Mouse (Mus musculus) right cerebral cortex, postnatal 36 days (tissue): ENCODE data around the gene Acta2.
"Not testable (repeated sequence)": the region's sequence is repeated elsewhere in the genome, so short reads cannot be mapped to it uniquely, and the experiment has no call there.

ENCODE experiments used
- DNase-seq, 2 experiments: peaks; one replicate each; pipeline ENCODE4 v3.0.0; 2022; ENCODE audit warnings: low spot score in 2 of 2, mixed read lengths in 1 of 2

The Acta2 gene

GRCm38 (mm10) chr19:34220732-34221380, 34.5 kb downstream of the Acta2 start:
- no peak for DNase-seq

- DNase-seq, result no peak
Measured at GRCm38 (mm10) chr19:34219260-34219968, 36.0 kb downstream of the Acta2 start.

GRCm38 (mm10) chr19:34217761-34218160, 37.6 kb downstream of the Acta2 start:
- DNase-seq, result no peak

DNA sequence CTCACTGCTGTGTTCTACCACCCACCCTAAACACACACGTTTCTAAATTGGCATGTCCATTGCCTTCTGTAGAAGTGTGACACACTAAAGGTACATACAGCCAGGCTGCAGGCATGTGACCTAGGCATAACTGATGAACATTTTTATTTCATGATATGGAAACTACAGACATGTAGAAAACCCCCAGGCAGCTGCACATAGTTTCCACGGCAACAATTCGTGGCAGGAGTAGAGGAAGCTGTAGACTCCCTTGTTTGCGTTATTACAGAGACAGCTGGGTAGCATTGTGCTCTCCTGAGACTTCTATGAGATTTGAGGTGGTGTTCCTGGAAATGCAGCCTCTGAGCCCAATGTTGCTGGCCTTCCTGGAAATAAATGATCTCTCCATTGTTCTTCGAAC, 38.4 kb downstream of the Acta2 start:
- DNase-seq, result no peak

- DNase-seq, result no peak
Measured at GRCm38 (mm10) chr19:34214136-34214535, 41.3 kb downstream of the Acta2 start.

DNA sequence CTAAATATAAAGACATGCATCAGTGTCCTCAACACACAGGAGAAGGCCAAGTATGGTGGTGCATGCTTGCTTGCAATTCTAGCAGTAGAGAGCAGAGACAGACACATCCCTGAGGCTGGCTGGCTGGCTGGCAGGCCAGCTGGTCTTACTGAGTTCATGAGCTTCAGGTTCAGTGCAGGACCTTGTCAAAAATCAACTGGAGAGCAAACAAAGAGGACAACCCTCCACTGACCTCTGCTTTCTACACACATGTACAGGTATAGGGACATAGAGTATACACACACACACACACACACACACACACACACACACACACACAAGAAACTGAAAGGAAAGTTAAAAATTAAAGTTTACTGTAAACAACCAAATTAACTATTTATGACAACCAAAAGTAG, 42.1 kb downstream of the Acta2 start:
- DNase-seq, result no peak

- DNase-seq, result no peak
Measured at GRCm38 (mm10) chr19:34212489-34213250, 42.7 kb downstream of the Acta2 start.

- DNase-seq, result no peak
Measured at GRCm38 (mm10) chr19:34210841-34211240, 44.5 kb downstream of the Acta2 start.

- DNase-seq, result no peak
Measured at GRCm38 (mm10) chr19:34209930-34210581, 45.3 kb downstream of the Acta2 start.

DNA sequence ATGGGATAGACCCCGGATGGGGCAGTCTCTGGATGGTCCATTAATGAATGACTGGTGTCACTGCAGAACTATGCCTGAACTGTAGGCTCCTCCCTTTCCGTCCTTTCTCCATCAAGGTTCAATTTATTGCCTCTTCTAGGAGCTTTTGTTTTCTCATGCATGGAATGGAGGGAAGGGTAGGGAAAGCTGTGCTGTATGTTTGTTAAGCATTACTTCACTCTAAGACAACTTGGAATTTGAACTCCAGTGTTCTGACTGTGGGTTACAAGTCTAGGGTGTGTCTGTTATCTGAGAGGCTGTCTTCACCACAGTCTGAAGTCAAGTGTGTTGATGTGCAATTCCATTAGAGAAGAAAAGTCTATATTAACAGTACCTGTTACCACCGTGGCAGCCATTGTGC, 46.4 kb downstream of the Acta2 start:
- DNase-seq, result no peak

- no peak for DNase-seq
Measured at GRCm38 (mm10) chr19:34206760-34207440, 48.5 kb downstream of the Acta2 start.

DNA sequence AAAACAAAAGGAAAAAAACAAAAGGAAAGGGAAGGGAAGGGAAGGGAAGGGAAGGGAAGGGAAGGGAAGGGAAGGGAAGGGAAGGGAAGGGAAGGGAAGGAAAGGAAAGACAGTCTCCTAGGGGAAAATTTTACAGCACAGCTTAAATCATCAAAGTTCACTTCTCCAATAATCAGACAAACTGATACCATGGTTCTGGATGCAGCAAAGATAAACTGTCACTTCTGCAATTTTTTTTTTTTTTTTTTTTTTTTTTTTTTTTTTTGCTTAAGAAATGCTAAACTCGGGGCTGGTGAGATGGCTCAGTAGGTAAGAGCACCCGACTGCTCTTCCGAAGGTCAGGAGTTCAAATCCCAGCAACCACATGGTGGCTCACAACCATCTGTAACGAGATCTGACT, 49.3 kb downstream of the Acta2 start:
- not testable (repeated sequence) for DNase-seq

DNA sequence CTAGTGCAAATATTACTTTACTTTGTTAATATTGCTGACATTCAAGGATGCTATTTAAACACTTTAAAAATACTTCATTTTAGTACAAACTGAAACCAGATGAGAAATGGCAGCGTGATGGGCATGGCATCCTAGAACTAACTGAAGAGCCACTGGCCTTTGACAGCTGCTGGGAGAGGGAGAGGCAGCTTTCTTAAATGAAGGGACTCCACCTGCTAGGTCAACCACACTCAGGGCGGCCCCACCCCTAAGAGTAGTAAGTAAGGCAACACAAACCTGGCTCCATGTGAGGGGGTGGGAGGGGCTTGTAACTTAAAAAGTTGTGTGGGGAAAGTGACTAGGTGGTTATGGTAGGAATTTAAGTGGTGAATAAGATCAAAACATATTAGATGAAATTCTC, 52.7 kb downstream of the Acta2 start:
- DNase-seq, result no peak

- no peak for DNase-seq
Measured at GRCm38 (mm10) chr19:34199488-34199887, 55.9 kb downstream of the Acta2 start.

DNA sequence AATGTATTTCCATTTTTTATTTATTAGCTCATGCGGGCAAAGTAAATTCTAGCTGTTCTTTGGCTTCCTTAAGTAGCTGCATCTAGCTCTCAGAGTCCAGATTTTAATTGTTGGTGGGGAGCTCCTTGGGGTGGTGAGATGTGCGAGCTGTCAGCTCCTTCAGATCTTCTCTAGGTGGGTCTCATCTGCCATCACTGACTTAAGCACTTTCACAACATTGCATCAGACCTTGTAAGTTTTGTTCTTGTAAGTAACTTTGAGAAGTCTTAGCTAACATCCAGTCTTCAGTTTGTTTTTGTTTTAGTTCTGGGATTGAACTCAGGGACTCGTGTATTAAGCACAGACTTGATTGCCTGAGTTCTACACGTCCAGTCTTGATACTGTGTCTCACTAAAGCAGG, 56.5 kb downstream of the Acta2 start:
- DNase-seq, result no peak

- no peak for DNase-seq
Measured at GRCm38 (mm10) chr19:34198066-34198465, 57.3 kb downstream of the Acta2 start.

DNA sequence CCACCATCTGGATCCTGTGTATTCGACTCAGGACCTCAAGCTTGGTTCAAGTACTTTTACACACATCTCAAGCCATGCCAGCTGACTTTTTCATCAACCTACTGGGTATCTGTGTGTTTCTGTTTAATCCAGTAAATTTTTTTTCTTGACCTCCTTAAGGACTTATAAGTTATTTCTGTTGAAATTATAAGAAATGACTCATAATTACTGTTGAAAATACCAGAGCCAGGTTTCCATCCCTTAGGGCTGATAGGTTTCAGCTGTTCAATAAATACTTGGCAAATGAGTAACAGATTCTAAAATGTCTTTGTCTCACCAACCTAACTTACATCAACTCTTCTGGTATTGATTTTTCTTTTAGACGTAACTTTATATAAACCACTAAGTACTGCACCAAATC, 60.4 kb downstream of the Acta2 start:
- no peak for DNase-seq

- DNase-seq, result no peak
Measured at GRCm38 (mm10) chr19:34194132-34194745, 61.2 kb downstream of the Acta2 start.

DNA sequence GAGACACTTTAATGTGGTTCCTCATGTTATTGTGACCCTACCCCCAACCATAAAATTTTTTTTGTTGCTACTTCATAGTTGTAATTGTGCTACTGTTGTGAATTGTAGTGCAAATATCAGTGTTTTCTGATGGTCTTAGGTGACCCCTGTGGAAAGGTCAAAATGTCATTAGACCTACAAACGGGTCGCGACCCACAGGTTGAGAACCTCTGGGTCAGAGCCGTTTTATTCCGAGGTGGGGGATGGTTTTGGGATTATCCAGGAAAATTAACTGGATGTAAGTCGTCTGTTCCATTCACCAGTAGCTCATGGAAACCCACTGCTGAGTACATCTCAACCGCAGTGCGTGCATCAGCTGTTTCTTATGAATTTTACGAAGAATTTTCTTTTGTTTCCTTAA, 61.7 kb downstream of the Acta2 start:
- DNase-seq, result no peak

DNA sequence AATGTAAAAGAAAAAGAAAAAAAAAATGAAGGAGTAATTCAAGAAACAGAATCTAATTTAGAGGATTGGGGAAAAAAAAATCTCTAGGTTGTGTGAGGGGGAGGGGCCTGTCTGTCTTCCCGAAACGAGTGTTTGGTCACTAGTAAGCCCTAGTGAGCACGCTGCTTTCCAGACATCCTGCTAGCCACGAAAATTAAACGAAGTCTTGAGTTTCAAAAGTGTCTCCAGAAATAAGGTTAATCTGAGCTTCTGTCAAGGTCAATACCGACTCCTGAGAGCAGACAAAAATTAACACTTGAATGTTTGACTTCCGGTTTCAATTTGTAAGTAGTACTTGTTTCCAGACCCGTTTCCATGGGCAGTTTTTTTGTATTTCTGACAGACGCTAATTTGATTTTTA, 62.2 kb downstream of the Acta2 start:
- no peak for DNase-seq
